Mouse (Mus musculus) kidney, postnatal 14 days (tissue): ENCODE measurements around the gene Prr5.

Experiments used
- DNase-seq: peaks from one replicate; pipeline ENCODE4 v3.0.0; 2022; ENCODE audit warnings: mixed read lengths

Gene Prr5

GRCm38 (mm10) chr15:84657384-84658064, 11.9 kb upstream of the Prr5 start:
- no peak for DNase-seq

- no peak for DNase-seq
Observed at GRCm38 (mm10) chr15:84658655-84659054, 10.8 kb upstream of the Prr5 start.

- no peak for DNase-seq
Observed at GRCm38 (mm10) chr15:84659856-84660255, 9.6 kb upstream of the Prr5 start.

GRCm38 (mm10) chr15:84661274-84661673, 8.1 kb upstream of the Prr5 start:
- no peak for DNase-seq

GRCm38 (mm10) chr15:84662952-84663684, 6.3 kb upstream of the Prr5 start:
- peak; percentile 84 for DNase-seq

- no peak for DNase-seq
Observed at GRCm38 (mm10) chr15:84663685-84664060, 5.7 kb upstream of the Prr5 start.

GRCm38 (mm10) chr15:84664542-84665460, 4.6 kb upstream of the Prr5 start:
- DNase-seq = no peak

- no peak for DNase-seq
Observed at GRCm38 (mm10) chr15:84665662-84666061, 3.8 kb upstream of the Prr5 start.

- DNase-seq = peak; percentile 55
Observed at GRCm38 (mm10) chr15:84666065-84666464, 3.4 kb upstream of the Prr5 start.

- no peak for DNase-seq
Observed at GRCm38 (mm10) chr15:84667601-84668000, 1.8 kb upstream of the Prr5 start.

- DNase-seq = no peak
Observed at GRCm38 (mm10) chr15:84669771-84670656, 594 bp downstream of the Prr5 start.

- DNase-seq = no peak
Observed at GRCm38 (mm10) chr15:84670657-84671055, 1.2 kb downstream of the Prr5 start.

- DNase-seq = peak; percentile 85
Observed at GRCm38 (mm10) chr15:84671401-84672307, 2.2 kb downstream of the Prr5 start.

GRCm38 (mm10) chr15:84672308-84672615, 2.8 kb downstream of the Prr5 start:
- DNase-seq = peak; percentile 71

- DNase-seq = peak; percentile 88
Observed at GRCm38 (mm10) chr15:84672616-84673015, 3.2 kb downstream of the Prr5 start.

- DNase-seq = no peak
Observed at GRCm38 (mm10) chr15:84674329-84675067, 5.1 kb downstream of the Prr5 start.

GRCm38 (mm10) chr15:84675317-84675716, 5.9 kb downstream of the Prr5 start:
- peak; percentile 65 for DNase-seq

- no peak for DNase-seq
Observed at GRCm38 (mm10) chr15:84677943-84678342, 8.5 kb downstream of the Prr5 start.

- no peak for DNase-seq
Observed at GRCm38 (mm10) chr15:84679090-84679489, 9.7 kb downstream of the Prr5 start.

GRCm38 (mm10) chr15:84679794-84680193, 10.4 kb downstream of the Prr5 start:
- no peak for DNase-seq
